Mouse (Mus musculus): ENCODE results near the gene Atp7b.

- no peak for TF ChIP-seq CTCF (IDR thresholded peaks at IDR 0.05; ENCODE audit: low read depth)
- no peak for TF ChIP-seq EP300 (IDR thresholded peaks at IDR 0.05; ENCODE audit: low read depth)
These were observed 90.6 kb downstream of the Atp7b start, which contains the start of gene Ccdc70 for GRCm38 (mm10) chr8:21969475-21969874.
